Mouse (Mus musculus) bone marrow macrophage, adult 2 months (primary cell): ENCODE measurements around the gene Fam234b.

Experiments
- CTCF ChIP-seq: IDR thresholded peaks from 2 replicates; pipeline ENCODE4 v1.5.1; 2012; ENCODE audit warnings: low read depth, mild to moderate bottlenecking, low read length, moderate library complexity
- POLR2A ChIP-seq: IDR thresholded peaks from 2 replicates; pipeline ENCODE4 v1.6.1; 2012; ENCODE audit warnings: mild to moderate bottlenecking, low read depth, low read length, borderline replicate concordance

GRCm38 (mm10) chr6:135273066-135273465 lies 75.3 kb downstream of the Fam234b start:
- TF ChIP-seq CTCF: no peak
- no peak for TF ChIP-seq POLR2A
